Mouse (Mus musculus) embryonic facial prominence, embryonic 14.5 days (tissue): ENCODE data around the gene Maged2. TPM values are rescaled to one million over a fixed set of nuclear protein-coding genes. Genes with fewer than 3 reads are reported as not detected.
"Not testable (repeated sequence)": the region's sequence is repeated elsewhere in the genome, so short reads cannot be mapped to it uniquely, and the experiment has no call there.

Experiments
- ATAC-seq: fragments of 200-750 bp; cut with Nextera tagmentation; 2 replicates; pipeline ENCODE4 v1.8.0; 2017; ENCODE audit warnings: low read depth, moderate number of reproducible peaks, moderate TSS enrichment
- DNase-seq: peaks from one replicate; pipeline ENCODE4 v3.0.0-alpha.2; 2015; ENCODE audit warnings: low spot score
- H3K27ac ChIP-seq: fragments of 300-500 bp; sonication (generic); replicated peaks from 2 replicates; pipeline ENCODE4 v1.5.1; 2014; ENCODE audit warnings: low read depth, mild to moderate bottlenecking, low read length, moderate library complexity
- H3K27me3 ChIP-seq: fragments of 300-500 bp; sonication (generic); replicated peaks from 2 replicates; pipeline ENCODE4 v1.6.1; 2014; ENCODE audit warnings: low read length; ENCODE audit not compliant: control insufficient read depth, insufficient read depth
- H3K36me3 ChIP-seq: fragments of 300-500 bp; sonication (generic); 2 replicates; pipeline ENCODE4 v1.6.1; 2014; ENCODE audit warnings: low read length, mixed read lengths; ENCODE audit not compliant: control insufficient read depth, insufficient read depth
- H3K4me1 ChIP-seq: fragments of 300-500 bp; sonication (generic); 2 replicates; pipeline ENCODE4 v1.6.1; 2014; ENCODE audit warnings: antibody characterized with exemption, low read length; ENCODE audit not compliant: control insufficient read depth, insufficient read depth
- H3K4me2 ChIP-seq: fragments of 300-500 bp; sonication (generic); 2 replicates; pipeline ENCODE4 v1.6.1; 2014; ENCODE audit warnings: low read depth, mild to moderate bottlenecking, low read length, moderate library complexity, mixed read lengths
- H3K4me3 ChIP-seq: fragments of 300-500 bp; sonication (generic); 2 replicates; pipeline ENCODE4 v1.5.1; 2014; ENCODE audit warnings: low read depth, mild to moderate bottlenecking, low read length
- H3K9ac ChIP-seq: fragments of 300-500 bp; sonication (generic); 2 replicates; pipeline ENCODE4 v1.6.1; 2014; ENCODE audit warnings: low read depth, mild to moderate bottlenecking, low read length, moderate library complexity, mixed read lengths
- H3K9me3 ChIP-seq: fragments of 300-500 bp; sonication (generic); 2 replicates; pipeline ENCODE4 v1.6.1; 2016; ENCODE audit warnings: low read length; ENCODE audit not compliant: control insufficient read depth
- WGBS: fragments of 180-500 bp; shearing (Covaris S2); extraction: QIAGEN DNeasy Blood & Tissue Kit; methylation state at CpG from one replicate; pipeline ENCODE4 v1.1.7; 2014; 5-methylcytosine and 5-hydroxymethylcytosine counted together
- polyA plus RNA-seq: library from polyadenylated mRNA; unstranded; fragments of >200 nt; fragmentation: Nextera tagmentation; extraction: Ambion mirVana; gene quantifications from 2 replicates; pipeline ENCODE4 v1.2.1, GENCODE M21; 2014

Maged2 gene
- polyA plus RNA-seq, 1 experiment from 2014 or later, result 964 TPM

DNA sequence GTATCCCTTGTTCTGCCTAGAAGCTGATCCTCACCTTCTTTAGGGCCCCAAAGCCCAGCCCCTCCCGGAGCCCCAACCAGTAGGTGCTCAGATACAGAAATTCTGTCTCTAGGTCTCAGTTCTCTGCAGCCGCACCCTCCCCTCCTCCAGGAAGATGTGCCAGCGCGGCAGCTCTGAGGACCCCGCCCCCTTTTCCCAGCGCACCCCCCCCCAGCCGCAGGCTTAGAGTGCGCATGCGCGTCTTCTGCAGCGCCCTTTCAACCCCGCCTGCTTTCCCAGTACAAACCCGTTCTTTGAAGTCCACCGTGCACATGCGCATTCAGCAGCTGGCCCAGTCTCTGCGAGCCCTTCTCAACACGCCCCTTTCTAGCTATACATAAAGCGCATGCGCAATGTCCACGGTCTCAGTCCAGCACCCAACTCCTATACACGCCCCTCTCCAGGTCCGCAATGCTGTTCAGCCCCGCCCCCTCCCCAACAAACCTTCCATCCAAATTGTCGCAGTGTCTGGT lies 1.3 kb downstream of the Maged2 start:
- H3K4me3 ChIP-seq, result peak overlapping the region; percentile 50
- H3K27me3 ChIP-seq, result no peaks in the 10 kb centered on the region
- peak overlapping the region; percentile 69 for H3K9ac ChIP-seq
- DNase-seq (peak; percentile 98), ATAC-seq (peak; percentile 96)
- WGBS, result 30% methylated on average over 18 of the region's 24 CpGs
- peak overlapping the region; percentile 87 for H3K27ac ChIP-seq
- H3K36me3 ChIP-seq, result peaks cover 40% of the 10 kb centered on the region
- H3K4me2 ChIP-seq, result peak overlapping the region; percentile 60
- no peaks in the 10 kb centered on the region for H3K9me3 ChIP-seq
- H3K4me1 ChIP-seq, result peaks cover 5% of the 10 kb centered on the region; the same call in 1 of the 2 replicates

DNA sequence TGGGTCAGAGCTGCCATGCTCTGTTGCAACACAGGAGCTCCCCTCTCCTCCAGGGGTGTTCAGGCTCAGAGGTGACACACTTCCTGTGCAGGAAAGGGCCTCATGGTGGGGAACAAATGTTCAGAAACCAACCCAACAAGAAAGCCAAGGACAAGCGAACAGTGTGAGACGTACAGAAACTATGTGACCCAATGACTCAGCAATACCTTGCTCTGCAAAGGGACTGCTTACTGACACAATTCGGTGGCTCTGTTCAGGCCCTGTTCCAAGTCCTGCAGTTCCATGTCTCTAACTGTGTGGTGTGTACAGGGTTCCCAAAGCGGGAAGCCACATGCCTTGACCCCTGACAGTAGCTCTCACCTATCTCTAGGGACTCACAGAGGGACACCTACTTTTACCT lies 13.2 kb downstream of the Maged2 start:
- H3K4me1 ChIP-seq, DNase-seq, ATAC-seq, H3K27ac ChIP-seq, H3K4me3 ChIP-seq, H3K9me3 ChIP-seq, H3K4me2 ChIP-seq, H3K9ac ChIP-seq, H3K36me3 ChIP-seq, H3K27me3 ChIP-seq: not testable (repeated sequence)
- WGBS, result 100% methylated on average over 1 of the region's 4 CpGs

DNA sequence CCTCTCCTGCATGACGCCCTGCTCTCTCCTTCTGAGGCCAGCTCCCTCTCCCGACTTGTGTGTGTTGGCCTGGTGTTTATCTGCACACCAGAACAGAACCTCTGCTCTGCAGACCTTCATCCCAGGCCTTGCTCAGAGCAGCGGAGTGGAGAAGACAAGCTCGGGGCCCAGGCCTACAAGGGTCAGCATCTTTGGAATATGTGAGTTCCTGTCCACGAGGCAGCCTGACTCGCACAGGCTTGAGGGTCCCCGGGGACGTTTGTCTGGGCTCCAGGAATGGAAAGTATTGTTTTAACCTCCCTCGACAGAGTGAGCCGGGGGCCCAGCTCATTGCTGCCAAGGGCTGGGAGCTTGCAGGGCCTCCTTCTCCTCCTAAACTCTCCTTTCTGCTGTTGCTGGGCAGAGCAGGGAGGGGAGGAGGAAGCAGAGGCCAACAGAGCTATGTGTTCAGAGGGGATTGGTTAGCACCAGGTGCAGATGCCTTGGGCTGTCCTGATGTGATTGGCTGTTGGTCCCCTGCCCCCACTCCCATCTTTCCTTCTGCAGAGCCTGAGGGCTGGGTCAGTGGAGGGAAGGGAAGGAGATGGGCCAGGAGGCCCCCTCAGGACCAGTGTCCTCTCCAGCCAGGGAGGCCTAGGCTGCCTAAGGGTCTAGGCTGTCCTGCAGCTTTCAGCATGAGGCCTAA lies 15.5 kb downstream of the Maged2 start:
- not testable (repeated sequence) for H3K27ac ChIP-seq, H3K4me3 ChIP-seq, H3K36me3 ChIP-seq, H3K27me3 ChIP-seq, H3K9me3 ChIP-seq, H3K4me2 ChIP-seq, DNase-seq, H3K4me1 ChIP-seq, H3K9ac ChIP-seq
- WGBS, result 50% methylated on average over 1 of the region's 10 CpGs
- ATAC-seq, result peak; percentile 98

Other genes starting within 250 kb of the Maged2 start
- gene Pfkfb1, start 226.1 kb downstream of the Maged2 start, polyA plus RNA-seq, result 5.0 and 5.4 TPM in 2 replicates
- gene Apex2, start 224.5 kb downstream of the Maged2 start, polyA plus RNA-seq, result 16.9 and 18.6 TPM in 2 replicates
- 38.1 and 40.8 TPM in 2 replicates for gene Tro, start 156.8 kb downstream of the Maged2 start, polyA plus RNA-seq
- gene Gnl3l, start 203.0 kb upstream of the Maged2 start, polyA plus RNA-seq, result 24.0 and 24.7 TPM in 2 replicates
- 11.9 and 13.2 TPM in 2 replicates for gene Fgd1, start 231.8 kb upstream of the Maged2 start, polyA plus RNA-seq